Mouse (Mus musculus) gastrocnemius, adult 2 months (tissue): ENCODE data around the gene Aldh5a1. TPM values are rescaled to one million over a fixed set of nuclear protein-coding genes. Genes with fewer than 3 reads are reported as not detected.

Experiments used
- DNase-seq: peaks from one replicate; pipeline ENCODE4 v3.0.0; 2022
- H3K27ac ChIP-seq: fragments of 200-600 bp; 2 replicates; pipeline ENCODE4 v1.8.1; 2022; ENCODE audit warnings: mild to moderate bottlenecking
- H3K4me3 ChIP-seq: fragments of 200-600 bp; 2 replicates; pipeline ENCODE4 v1.8.1; 2022; ENCODE audit warnings: mild to moderate bottlenecking, moderate library complexity
- CTCF ChIP-seq: fragments of 200-600 bp; IDR thresholded peaks from 2 replicates; pipeline ENCODE4 v1.8.1; 2022; ENCODE audit warnings: antibody characterized with exemption, mild to moderate bottlenecking, moderate library complexity
- intact Hi-C: fragments of 180-260 bp; cut with DNase I; formaldehyde crosslinking; loops from one replicate; pipeline ENCODE4 v1.15.1; 2025
- total RNA-seq, 2 experiments: library from RNA; stranded (reverse); gene quantifications; 2 replicates each; pipeline ENCODE4 v1.2.3; 2021

Aldh5a1 gene
- total RNA-seq, 2 experiments from 2014 or later: 7.2 to 8.9 TPM

GRCm38 (mm10) chr13:24920333-24920977, 17.0 kb downstream of the Aldh5a1 start:
- intact Hi-C loops: no loop called here
- DNase-seq: no peak
- peak; percentile 74 for TF ChIP-seq CTCF
- no peak overlapping the region for H3K4me3 ChIP-seq
- H3K27ac ChIP-seq: no peak overlapping the region

GRCm38 (mm10) chr13:24915831-24916230, 21.6 kb downstream of the Aldh5a1 start:
- no peak for DNase-seq
- intact Hi-C loops: no loop called here
- no peak overlapping the region for H3K4me3 ChIP-seq
- H3K27ac ChIP-seq: no peak overlapping the region
- no peak for TF ChIP-seq CTCF

GRCm38 (mm10) chr13:24914915-24915314, 22.5 kb downstream of the Aldh5a1 start:
- no peak for DNase-seq
- intact Hi-C loops: no loop called here
- no peak for TF ChIP-seq CTCF
- Histone ChIP-seq H3K4me3 (no peak overlapping the region), H3K27ac (no peak overlapping the region)

- H3K4me3 ChIP-seq: no peak overlapping the region
- DNase-seq: no peak
- intact Hi-C loops: no loop called here
- TF ChIP-seq CTCF: no peak
- no peak overlapping the region for H3K27ac ChIP-seq
Measured at GRCm38 (mm10) chr13:24913576-24913975, 23.9 kb downstream of the Aldh5a1 start.

GRCm38 (mm10) chr13:24909112-24909511, 28.3 kb downstream of the Aldh5a1 start:
- intact Hi-C loops: no loop called here
- Histone ChIP-seq H3K4me3 (no peak overlapping the region), H3K27ac (no peak overlapping the region)
- TF ChIP-seq CTCF: no peak; the same call in 1 of the 2 replicates
- DNase-seq: no peak

- Histone ChIP-seq H3K27ac (no peak overlapping the region), H3K4me3 (no peak overlapping the region)
- peak; percentile 44 for DNase-seq
- intact Hi-C loops: no loop called here
- no peak for TF ChIP-seq CTCF
Measured at GRCm38 (mm10) chr13:24906831-24907570, 30.5 kb downstream of the Aldh5a1 start.

- no peak for DNase-seq
- intact Hi-C loops: no loop called here
- Histone ChIP-seq H3K27ac (no peak overlapping the region), H3K4me3 (no peak overlapping the region)
- no peak for TF ChIP-seq CTCF
Measured at GRCm38 (mm10) chr13:24905422-24905821, 32.0 kb downstream of the Aldh5a1 start.

- Histone ChIP-seq H3K27ac (no peak overlapping the region), H3K4me3 (no peak overlapping the region)
- intact Hi-C loops: no loop called here
- TF ChIP-seq CTCF: no peak
- no peak for DNase-seq
Measured at GRCm38 (mm10) chr13:24903412-24903811, 34.0 kb downstream of the Aldh5a1 start.

- no peak overlapping the region for H3K4me3 ChIP-seq
- intact Hi-C loops: no loop called here
- no peak for TF ChIP-seq CTCF
- no peak for DNase-seq
- H3K27ac ChIP-seq: no peak overlapping the region
Measured at GRCm38 (mm10) chr13:24901916-24902315, 35.5 kb downstream of the Aldh5a1 start.

GRCm38 (mm10) chr13:24893880-24894279, 43.6 kb downstream of the Aldh5a1 start:
- H3K4me3 ChIP-seq: no peak overlapping the region
- DNase-seq: no peak
- intact Hi-C loops: no loop called here
- H3K27ac ChIP-seq: no peak overlapping the region
- TF ChIP-seq CTCF: no peak

- no peak for TF ChIP-seq CTCF
- Histone ChIP-seq H3K27ac (no peak overlapping the region), H3K4me3 (no peak overlapping the region)
- no peak for DNase-seq
- intact Hi-C loops: no loop called here
Measured at GRCm38 (mm10) chr13:24892516-24892915, 44.9 kb downstream of the Aldh5a1 start.

- intact Hi-C loops: no loop called here
- DNase-seq: no peak
- Histone ChIP-seq H3K27ac (no peak overlapping the region), H3K4me3 (no peak overlapping the region)
- no peak for TF ChIP-seq CTCF
Measured at GRCm38 (mm10) chr13:24889554-24889953, 47.9 kb downstream of the Aldh5a1 start.

- Histone ChIP-seq H3K4me3 (no peak overlapping the region), H3K27ac (no peak overlapping the region)
- peak; percentile 36 for TF ChIP-seq CTCF
- DNase-seq: peak; percentile 29
- intact Hi-C loops: no loop called here
Measured at GRCm38 (mm10) chr13:24882411-24882810, 55.0 kb downstream of the Aldh5a1 start.

GRCm38 (mm10) chr13:24880704-24881103, 56.8 kb downstream of the Aldh5a1 start:
- no peak for TF ChIP-seq CTCF
- no peak overlapping the region for H3K4me3 ChIP-seq
- intact Hi-C loops: no loop called here
- no peak for DNase-seq
- H3K27ac ChIP-seq: no peak overlapping the region
